ENCODE assay signal across 14 mouse cellular contexts in genomic region chr4:67626641-67627040, GRCm38 (mm10).
"Had no signal": no experiment of that assay in that cellular context is flagged by ENCODE, and none has a peak within 500 bp of the region (broad histone marks: within the 10 kb centered on the region; RNA-seq: fewer than 3 reads in every experiment).

No protein-coding gene starts in this region.

- ATAC-seq: hindbrain, embryonic 16.5 days; inflammation-experienced regulatory T-cells, adult 6 months; intestine, embryonic 15.5 days; intestine, postnatal 0 days had no signal

- DNase-seq: gastrocnemius, postnatal 14 days; gastrocnemius, postnatal 36 days; heart, adult 11 months; heart, adult 2 months; heart, postnatal 14 days; heart, postnatal 4 days; kidney, adult 8-10 months; kidney, postnatal 14 days; kidney, postnatal 4 days; liver, embryonic 13.5 days had no signal
